Mouse (Mus musculus) neural tube, embryonic 14.5 days (tissue): Measurements from ENCODE around the gene Gpr55. TPM values are rescaled to one million over a fixed set of nuclear protein-coding genes. Genes with fewer than 3 reads are reported as not detected.

Experiments
- ATAC-seq: fragments of 200-750 bp; cut with Nextera tagmentation; 2 replicates; pipeline ENCODE4 v1.8.0; 2017; ENCODE audit warnings: low read depth, mild to moderate bottlenecking, moderate TSS enrichment, moderate library complexity
- H3K27ac ChIP-seq: fragments of 300-500 bp; sonication (generic); 2 replicates; pipeline ENCODE4 v1.5.1; 2014; ENCODE audit warnings: low read depth, mild to moderate bottlenecking, control low read depth, low read length, moderate library complexity, mixed read lengths
- H3K27me3 ChIP-seq: fragments of 300-500 bp; sonication (generic); 2 replicates; pipeline ENCODE4 v1.6.1; 2014; ENCODE audit warnings: low read length; ENCODE audit not compliant: control insufficient read depth, insufficient read depth
- H3K36me3 ChIP-seq: fragments of 300-500 bp; sonication (generic); 2 replicates; pipeline ENCODE4 v1.6.1; 2014; ENCODE audit warnings: low read length, mixed read lengths; ENCODE audit not compliant: control insufficient read depth, insufficient read depth
- H3K4me1 ChIP-seq: fragments of 300-500 bp; sonication (generic); 2 replicates; pipeline ENCODE4 v1.6.1; 2014; ENCODE audit warnings: low read length; ENCODE audit not compliant: control insufficient read depth, insufficient read depth
- H3K4me2 ChIP-seq: fragments of 300-500 bp; sonication (generic); 2 replicates; pipeline ENCODE4 v1.6.1; 2014; ENCODE audit warnings: mild to moderate bottlenecking, low read depth, low read length, control low read depth
- H3K4me3 ChIP-seq: fragments of 300-500 bp; sonication (generic); 2 replicates; pipeline ENCODE4 v1.5.1; 2014; ENCODE audit warnings: low read depth, low read length, control low read depth, mixed read lengths
- H3K9ac ChIP-seq: fragments of 300-500 bp; sonication (generic); replicated peaks from 2 replicates; pipeline ENCODE4 v1.6.1; 2014; ENCODE audit warnings: low read depth, mild to moderate bottlenecking, control low read depth, low read length, mixed read lengths
- H3K9me3 ChIP-seq: fragments of 300-500 bp; sonication (generic); 2 replicates; pipeline ENCODE4 v1.6.1; 2016; ENCODE audit warnings: low read length; ENCODE audit not compliant: control insufficient read depth
- WGBS: fragments of 180-500 bp; shearing (Covaris S2); extraction: QIAGEN DNeasy Blood & Tissue Kit; methylation state at CpG from one replicate; pipeline ENCODE4 v1.1.7; 2014; 5-methylcytosine and 5-hydroxymethylcytosine counted together
- polyA plus RNA-seq: library from polyadenylated mRNA; unstranded; fragments of >200 nt; fragmentation: Nextera tagmentation; extraction: Ambion mirVana; gene quantifications from 2 replicates; pipeline ENCODE4 v1.2.1, GENCODE M21; 2014

Gpr55 gene
- polyA plus RNA-seq, 1 experiment from 2014 or later = 0.13 TPM

DNA sequence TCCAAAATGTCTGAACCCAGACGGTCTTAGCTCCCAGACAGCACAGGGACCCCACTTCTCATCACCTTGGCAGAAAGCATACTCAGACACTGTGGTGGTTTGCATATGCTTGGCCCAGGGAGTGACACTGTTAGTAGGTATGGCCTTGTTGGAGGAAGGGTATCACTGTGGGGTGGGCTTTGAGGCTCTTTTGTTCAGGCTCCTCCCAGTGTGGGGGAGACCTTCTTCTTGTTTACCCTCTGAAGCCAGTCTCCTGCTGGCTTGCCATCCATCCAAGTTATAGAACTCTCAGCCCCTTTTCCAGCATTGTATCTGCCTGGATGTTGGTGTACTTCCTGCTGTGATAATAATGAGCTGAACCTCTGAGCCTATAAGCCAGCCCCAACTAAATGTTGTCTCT lies 8.3 kb upstream of the Gpr55 start:
- Histone ChIP-seq H3K27me3 (no peaks in the 10 kb centered on the region), H3K9me3 (no peaks in the 10 kb centered on the region), H3K4me1 (no peaks in the 10 kb centered on the region), H3K9ac (no peak overlapping the region), H3K36me3 (no peaks in the 10 kb centered on the region), H3K4me2 (no peak overlapping the region), H3K27ac (peak overlapping the region; percentile 48), H3K4me3 (no peak overlapping the region)
- peak; percentile 31 for ATAC-seq
- WGBS = 88% methylated on average over 1 of the region's 1 CpGs

DNA sequence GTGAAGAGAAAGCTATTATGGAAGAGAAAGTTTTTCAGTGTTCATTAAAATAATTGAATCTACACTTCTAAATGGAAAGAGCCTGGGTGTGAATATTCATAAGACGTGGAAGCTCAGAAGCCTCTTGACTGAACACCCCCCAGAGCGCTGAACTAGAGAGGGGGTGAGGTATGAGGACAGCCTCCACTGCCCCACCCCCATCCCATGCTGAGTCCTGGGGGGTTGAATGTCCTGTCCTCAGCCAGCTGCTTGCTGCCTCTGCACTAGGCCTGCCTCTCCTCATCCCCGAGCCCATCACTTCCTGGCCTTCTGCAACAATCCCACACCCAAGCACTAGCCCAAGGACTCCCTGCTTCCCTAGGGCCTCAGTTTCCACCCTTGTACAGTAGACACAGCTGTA lies 5.0 kb upstream of the Gpr55 start:
- no peak overlapping the region for H3K9ac ChIP-seq
- H3K27me3 ChIP-seq = no peaks in the 10 kb centered on the region
- no peak overlapping the region for H3K27ac ChIP-seq
- ATAC-seq = no peak
- 70% methylated on average over 3 of the region's 3 CpGs for WGBS
- no peak overlapping the region for H3K4me3 ChIP-seq
- no peaks in the 10 kb centered on the region for H3K9me3 ChIP-seq
- no peaks in the 10 kb centered on the region for H3K36me3 ChIP-seq
- no peak overlapping the region for H3K4me2 ChIP-seq
- no peaks in the 10 kb centered on the region for H3K4me1 ChIP-seq

DNA sequence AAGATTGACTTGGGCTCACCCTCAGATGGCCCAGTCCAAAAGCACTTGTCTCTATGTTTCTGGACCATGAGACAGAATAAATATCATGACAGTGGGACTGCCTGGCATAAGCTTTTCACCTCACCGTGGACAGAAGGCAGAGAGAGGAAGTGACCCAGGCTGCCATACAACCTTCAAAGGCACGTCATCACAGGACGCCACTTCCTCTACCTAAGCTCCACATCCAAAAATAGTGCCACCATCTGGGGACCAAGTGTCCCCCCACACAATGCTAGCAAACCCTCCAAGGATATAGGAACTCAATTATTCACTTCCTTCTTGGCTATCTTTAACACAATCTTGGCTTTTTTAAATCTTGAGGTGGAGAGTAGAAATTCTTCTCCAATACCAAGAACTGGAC lies 1.3 kb upstream of the Gpr55 start:
- WGBS = 80% methylated on average over 3 of the region's 3 CpGs
- no peaks in the 10 kb centered on the region for H3K27me3 ChIP-seq
- H3K4me2 ChIP-seq = no peak overlapping the region
- no peak for ATAC-seq
- H3K4me1 ChIP-seq = 0 out of 2 replicates have a peak, but pooled peaks cover 2% of the 10 kb centered on the region
- H3K9me3 ChIP-seq = no peaks in the 10 kb centered on the region
- no peak overlapping the region for H3K9ac ChIP-seq
- H3K27ac ChIP-seq = no peak overlapping the region
- no peak overlapping the region for H3K4me3 ChIP-seq
- no peaks in the 10 kb centered on the region for H3K36me3 ChIP-seq

DNA sequence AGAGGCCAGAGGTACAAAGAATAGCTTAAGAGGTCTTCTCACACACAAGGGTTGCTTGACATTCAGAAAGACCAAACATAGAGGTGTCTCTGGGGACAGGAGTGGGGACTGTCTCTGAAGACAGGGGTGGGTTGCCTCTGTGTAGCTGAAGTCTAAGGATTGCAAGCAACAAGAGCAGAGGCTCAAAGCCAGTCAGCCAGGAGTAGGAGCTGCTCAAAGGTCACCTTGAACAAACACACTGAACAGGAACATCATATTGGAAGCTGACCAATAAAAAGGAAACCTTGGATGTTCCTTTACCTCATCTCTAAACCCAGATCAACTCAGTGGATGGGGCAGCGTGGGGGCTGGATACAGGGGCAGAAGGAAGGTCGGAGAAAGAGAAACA lies 924 bp downstream of the Gpr55 start:
- Histone ChIP-seq H3K9ac (no peak overlapping the region), H3K36me3 (no peaks in the 10 kb centered on the region)
- 83% methylated on average over 2 of the region's 2 CpGs for WGBS

DNA sequence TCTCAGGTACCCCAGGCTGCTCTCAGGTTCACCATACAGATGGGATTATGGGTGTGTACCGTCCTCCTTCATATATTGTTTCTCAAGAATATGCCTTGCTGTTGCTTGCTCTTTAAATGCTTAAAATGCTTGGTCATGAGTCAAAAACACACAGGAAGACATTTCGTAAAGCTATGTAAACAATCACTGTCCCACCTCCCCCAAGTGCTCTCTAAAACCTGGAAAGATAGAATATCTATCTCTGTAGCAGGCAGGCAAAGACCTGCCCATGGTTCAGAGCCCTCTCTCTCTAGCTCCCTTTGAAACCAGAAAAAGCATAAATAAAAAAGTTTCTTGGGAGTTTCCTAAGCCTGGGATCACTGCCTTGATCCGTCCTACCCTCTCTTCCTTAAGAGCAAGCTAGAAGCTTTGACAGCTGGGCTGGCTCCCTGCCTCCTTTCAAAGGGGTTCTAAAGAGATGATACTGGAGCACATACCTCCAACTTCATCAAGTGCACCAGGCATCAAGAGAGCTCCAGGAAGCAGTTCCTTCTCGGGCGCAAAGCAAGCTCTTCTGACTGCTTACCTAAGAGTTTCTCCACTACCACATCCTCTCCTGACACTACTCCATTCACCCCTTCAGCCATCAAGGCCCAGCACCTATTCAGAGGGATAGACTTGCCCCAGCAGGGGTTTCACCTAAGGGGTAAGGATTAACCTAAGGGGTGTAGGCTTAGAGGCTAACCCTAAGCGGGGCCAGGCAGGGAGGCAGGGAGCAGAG lies 1.5 kb downstream of the Gpr55 start:
- no peak for ATAC-seq
- Histone ChIP-seq H3K9ac (no peak overlapping the region), H3K36me3 (no peaks in the 10 kb centered on the region), H3K4me3 (no peak overlapping the region), H3K4me1 (0 out of 2 replicates have a peak, but pooled peaks cover 2% of the 10 kb centered on the region), H3K27me3 (no peaks in the 10 kb centered on the region), H3K4me2 (no peak overlapping the region), H3K9me3 (no peaks in the 10 kb centered on the region), H3K27ac (no peak overlapping the region)
- 75% methylated on average over 6 of the region's 6 CpGs for WGBS

More for the DNA sequence above, 924 bp downstream of the Gpr55 start:
- Histone ChIP-seq H3K27ac (no peak overlapping the region), H3K9me3 (no peaks in the 10 kb centered on the region), H3K27me3 (no peaks in the 10 kb centered on the region), H3K4me2 (no peak overlapping the region), H3K4me1 (0 out of 2 replicates have a peak, but pooled peaks cover 2% of the 10 kb centered on the region), H3K4me3 (no peak overlapping the region)
- no peak for ATAC-seq

DNA sequence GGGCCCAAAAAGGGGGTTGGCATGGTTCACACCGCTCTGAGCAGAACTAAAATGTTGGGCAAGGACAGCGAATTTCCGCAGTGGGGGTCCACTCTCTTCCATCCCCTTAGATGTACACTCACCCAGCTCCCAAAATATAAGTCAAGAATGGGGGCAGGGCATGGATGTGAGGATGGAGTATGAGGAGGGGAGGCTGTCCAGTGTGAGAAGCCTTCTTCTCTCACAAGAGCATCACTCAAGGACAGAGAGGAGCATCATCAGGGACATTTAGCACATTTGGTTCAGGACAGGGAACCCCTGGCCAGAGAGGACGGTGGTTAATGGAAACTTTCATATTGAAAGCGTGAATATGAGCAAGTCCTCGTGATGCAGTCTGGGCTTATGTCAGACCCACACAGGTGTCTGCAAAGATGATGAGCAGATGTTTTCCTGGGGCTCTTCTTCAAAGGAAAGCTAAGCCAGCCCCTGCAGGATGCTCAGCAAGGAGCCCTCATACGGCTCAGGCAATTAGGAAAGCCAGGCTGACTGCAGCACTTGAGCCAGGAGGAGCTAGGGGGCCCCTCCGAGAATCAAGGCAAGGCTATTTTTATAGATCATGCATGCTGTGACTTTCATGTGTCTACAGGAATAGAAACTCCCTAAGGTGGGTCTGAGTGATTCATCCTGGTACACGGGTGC lies 2.7 kb downstream of the Gpr55 start:
- H3K27ac ChIP-seq = no peak overlapping the region
- ATAC-seq = peak; percentile 17; the same call in 1 of the 2 replicates
- 50% methylated on average over 9 of the region's 9 CpGs for WGBS

DNA sequence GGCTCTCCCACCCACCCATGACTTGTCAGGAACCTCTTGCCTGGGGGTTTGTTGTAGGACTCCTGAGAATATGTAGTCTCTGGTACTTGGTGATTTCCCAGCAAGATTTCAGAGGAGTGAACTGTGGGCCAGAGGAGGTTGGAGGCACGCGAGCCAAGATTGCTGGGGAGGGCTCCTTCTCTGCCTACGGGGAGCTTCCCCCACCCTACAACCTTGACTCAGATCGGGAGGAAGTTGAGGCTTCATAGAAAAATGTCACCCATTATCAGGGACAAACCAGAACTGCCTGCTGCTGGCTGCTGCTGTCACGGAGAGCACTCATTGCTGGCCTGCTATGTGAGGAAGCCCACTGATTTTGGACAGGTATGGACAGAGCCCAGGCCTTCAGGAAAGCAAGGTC lies 3.5 kb downstream of the Gpr55 start:
- no peaks in the 10 kb centered on the region for H3K36me3 ChIP-seq
- H3K27me3 ChIP-seq = no peaks in the 10 kb centered on the region
- no peak overlapping the region for H3K4me2 ChIP-seq
- H3K4me1 ChIP-seq = 0 out of 2 replicates have a peak, but pooled peaks cover 2% of the 10 kb centered on the region
- H3K27ac ChIP-seq = no peak overlapping the region
- no peaks in the 10 kb centered on the region for H3K9me3 ChIP-seq
- 83% methylated on average over 5 of the region's 5 CpGs for WGBS
- no peak overlapping the region for H3K9ac ChIP-seq
- no peak overlapping the region for H3K4me3 ChIP-seq
- ATAC-seq = no peak

More for the DNA sequence above, 2.7 kb downstream of the Gpr55 start:
- Histone ChIP-seq H3K27me3 (no peaks in the 10 kb centered on the region), H3K9me3 (no peaks in the 10 kb centered on the region), H3K4me3 (no peak overlapping the region), H3K4me1 (0 out of 2 replicates have a peak, but pooled peaks cover 2% of the 10 kb centered on the region), H3K4me2 (no peak overlapping the region), H3K9ac (no peak overlapping the region), H3K36me3 (no peaks in the 10 kb centered on the region)

DNA sequence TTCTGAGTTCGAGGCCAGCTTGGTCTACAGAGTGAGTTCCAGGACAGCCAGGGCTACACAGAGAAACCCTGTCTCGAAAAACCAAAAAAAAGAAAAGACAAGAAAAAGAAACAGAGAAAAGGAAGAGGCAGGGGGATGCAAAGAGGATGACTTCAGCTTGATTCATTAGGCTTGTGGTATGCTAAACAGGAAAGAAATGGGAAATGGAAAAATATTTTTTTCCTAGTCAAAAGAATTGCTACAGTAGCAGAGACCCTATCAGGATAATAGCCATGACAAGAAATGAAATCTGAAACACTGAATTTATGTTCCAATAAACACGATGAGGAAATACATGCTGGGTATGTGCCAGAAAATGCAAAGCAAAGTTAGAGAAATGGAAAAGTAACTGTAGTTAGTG lies 5.7 kb downstream of the Gpr55 start:
- Histone ChIP-seq H3K27ac (no peak overlapping the region), H3K36me3 (no peaks in the 10 kb centered on the region), H3K4me3 (no peak overlapping the region), H3K27me3 (no peaks in the 10 kb centered on the region), H3K9me3 (no peaks in the 10 kb centered on the region), H3K4me1 (0 out of 2 replicates have a peak, but pooled peaks cover 2% of the 10 kb centered on the region), H3K4me2 (no peak overlapping the region), H3K9ac (no peak overlapping the region)
- 85% methylated on average over 3 of the region's 3 CpGs for WGBS
- no peak for ATAC-seq

DNA sequence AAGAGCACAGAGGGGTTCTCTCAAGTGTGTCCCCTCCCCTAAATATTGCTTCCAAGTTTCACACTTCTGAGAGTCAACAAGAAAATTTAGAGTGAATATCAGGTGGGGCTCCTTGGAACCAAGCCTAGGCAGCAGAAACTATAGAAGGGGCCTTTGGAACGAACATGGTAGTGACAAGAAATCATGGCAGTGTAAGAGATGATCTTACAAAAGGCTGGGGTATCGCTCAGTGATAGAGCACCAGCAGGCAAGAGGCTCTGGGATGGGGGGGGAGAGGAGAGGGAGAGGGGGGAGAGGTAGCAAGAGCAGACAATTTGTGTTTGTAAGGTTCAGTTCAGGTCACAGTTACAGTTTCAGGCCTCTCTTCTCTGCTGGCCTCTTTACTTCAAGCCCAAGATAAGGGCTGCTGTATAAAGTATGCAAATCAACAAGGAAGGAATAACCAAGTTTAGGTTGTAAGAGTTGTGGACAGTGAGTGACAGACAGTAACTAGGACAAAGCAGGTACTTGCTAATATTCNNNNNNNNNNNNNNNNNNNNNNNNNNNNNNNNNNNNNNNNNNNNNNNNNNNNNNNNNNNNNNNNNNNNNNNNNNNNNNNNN lies 11.6 kb downstream of the Gpr55 start:
- H3K4me1 ChIP-seq = no peaks in the 10 kb centered on the region
- no peak overlapping the region for H3K27ac ChIP-seq
- no peaks in the 10 kb centered on the region for H3K9me3 ChIP-seq
- no peak overlapping the region for H3K9ac ChIP-seq
- H3K36me3 ChIP-seq = no peaks in the 10 kb centered on the region
- ATAC-seq = no peak
- H3K4me3 ChIP-seq = no peak overlapping the region
- H3K4me2 ChIP-seq = no peak overlapping the region
- no peaks in the 10 kb centered on the region for H3K27me3 ChIP-seq
- 82% methylated on average over 2 of the region's 2 CpGs for WGBS
